Mouse (Mus musculus): ENCODE results near the gene Nfia. TPM values are rescaled to one million over a fixed set of nuclear protein-coding genes. Genes with fewer than 3 reads are reported as not detected.

Gene Nfia
- polyA plus RNA-seq, 1 experiment from 2014 or later: 42.1 TPM

DNA sequence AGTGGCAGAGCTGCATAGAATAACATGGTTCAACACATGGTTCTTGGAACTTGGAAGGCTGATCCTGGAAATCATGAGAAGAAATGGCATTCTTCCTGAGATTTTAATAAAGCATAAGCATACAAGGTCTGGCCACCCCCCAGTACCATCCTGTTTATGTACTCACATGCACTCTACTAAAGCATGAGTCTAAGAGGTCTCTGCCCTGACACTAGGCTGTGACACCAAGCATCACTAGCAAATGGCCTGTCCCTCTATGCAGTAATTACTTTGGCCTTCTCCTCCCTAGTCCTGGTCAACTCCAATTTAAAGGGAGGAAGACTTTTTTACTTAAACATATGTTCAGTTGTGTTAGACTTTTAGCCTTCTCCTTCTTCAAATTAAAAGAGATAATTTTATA, 285.6 kb downstream of the Nfia start:
- Histone ChIP-seq H3K4me1 (replicated peaks; ENCODE audit: control insufficient read depth, insufficient read depth, low read length) (peaks cover 5% of the 10 kb centered on the region; the same call in 1 of the 2 replicates), H3K9ac (ENCODE audit: low read length) (no peak overlapping the region), H3K9me3 (ENCODE audit: control insufficient read depth, low read length) (no peaks in the 10 kb centered on the region), H3K4me2 (ENCODE audit: low read length) (no peak overlapping the region), H3K4me3 (ENCODE audit: low read depth, low read length) (no peak overlapping the region), H3K27me3 (replicated peaks; ENCODE audit: control insufficient read depth, insufficient read depth, low read length) (no peaks in the 10 kb centered on the region), H3K36me3 (ENCODE audit: control insufficient read depth, insufficient read depth, low read length) (no peaks in the 10 kb centered on the region; the same call in 1 of the 2 replicates), H3K27ac (ENCODE audit: low read depth) (no peak overlapping the region)
- ATAC-seq (replicated peaks; ENCODE audit: low FRiP score, low TSS enrichment, low read depth): no peak
- no peak for DNase-seq (ENCODE audit: low spot score)

DNA sequence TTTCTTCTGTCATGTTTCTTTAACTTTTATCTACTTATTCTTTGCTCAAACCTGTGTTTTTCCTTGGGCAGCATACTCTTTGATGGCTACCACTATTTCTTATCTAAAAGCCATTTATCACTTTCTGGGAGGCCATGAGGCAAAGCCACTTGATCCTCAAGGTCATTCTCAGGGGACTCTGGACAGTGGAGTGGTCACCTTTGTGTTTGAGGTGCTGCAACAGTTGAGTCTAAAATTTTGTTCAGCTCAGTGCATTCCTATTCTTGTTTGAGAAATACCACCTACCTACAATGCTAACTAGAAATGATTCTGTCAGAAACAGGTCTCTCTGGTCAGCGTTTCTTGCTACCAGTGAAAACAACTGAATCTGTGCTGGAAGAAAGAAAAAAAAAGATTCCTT, 288.1 kb downstream of the Nfia start:
- 3% methylated on average over 1 of the region's 1 CpGs for WGBS
- peaks cover 8% of the 10 kb centered on the region; the same call in 1 of the 2 replicates for H3K4me1 ChIP-seq (replicated peaks; ENCODE audit: control insufficient read depth, insufficient read depth, low read length)
- no peak overlapping the region for H3K27ac ChIP-seq (ENCODE audit: low read depth)
- no peak overlapping the region for H3K4me3 ChIP-seq (ENCODE audit: low read depth, low read length)
- H3K9me3 ChIP-seq (ENCODE audit: control insufficient read depth, low read length): no peaks in the 10 kb centered on the region
- no peak overlapping the region for H3K4me2 ChIP-seq (ENCODE audit: low read length)
- DNase-seq (ENCODE audit: low spot score) (no peak), ATAC-seq (replicated peaks; ENCODE audit: low FRiP score, low TSS enrichment, low read depth) (no peak)
- no peak overlapping the region for H3K9ac ChIP-seq (ENCODE audit: low read length)
- no peaks in the 10 kb centered on the region for H3K27me3 ChIP-seq (replicated peaks; ENCODE audit: control insufficient read depth, insufficient read depth, low read length)
- peaks cover 5% of the 10 kb centered on the region; the same call in 1 of the 2 replicates for H3K36me3 ChIP-seq (ENCODE audit: control insufficient read depth, insufficient read depth, low read length)

DNA sequence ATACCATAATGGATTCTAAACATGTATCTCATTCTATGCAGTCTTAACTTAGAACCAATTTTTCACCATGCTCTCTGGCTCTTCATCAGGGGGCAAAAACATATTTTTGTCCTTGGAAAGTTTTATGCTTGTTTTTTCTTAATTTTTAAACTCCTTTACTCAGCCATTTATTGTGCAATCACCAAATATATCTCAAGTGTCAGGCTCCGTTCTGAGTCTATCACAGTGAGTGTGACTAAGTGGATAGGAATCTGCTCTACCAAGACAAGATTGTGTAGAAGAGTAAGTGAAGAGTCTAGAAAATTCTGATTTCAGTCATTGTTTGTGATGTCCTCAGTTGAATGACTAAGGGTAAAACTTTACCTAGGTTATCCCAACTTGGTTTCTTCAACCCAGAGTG, 288.6 kb downstream of the Nfia start:
- H3K4me2 ChIP-seq (ENCODE audit: low read length): no peak overlapping the region
- ATAC-seq (replicated peaks; ENCODE audit: low FRiP score, low TSS enrichment, low read depth) (no peak), DNase-seq (ENCODE audit: low spot score) (no peak)

DNA sequence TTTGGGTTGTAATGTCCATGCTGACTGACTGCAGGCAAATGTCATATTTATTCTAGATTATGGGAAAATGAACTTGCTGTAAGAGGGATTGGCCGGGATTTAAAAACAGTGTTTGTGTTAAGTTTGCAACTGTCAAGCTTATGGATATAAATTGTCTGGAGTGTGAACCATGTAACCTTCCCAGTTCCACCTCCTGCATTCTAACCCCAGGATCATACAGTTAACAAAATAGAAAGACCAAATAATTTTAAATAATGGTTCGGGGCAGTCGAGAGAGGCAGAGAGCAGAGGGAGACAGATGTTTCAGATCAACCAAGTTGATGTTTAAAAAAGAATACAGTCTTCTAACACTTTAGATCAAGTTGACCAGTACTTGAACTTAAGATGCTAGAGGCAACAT, 290.7 kb downstream of the Nfia start:
- no peaks in the 10 kb centered on the region for H3K9me3 ChIP-seq (ENCODE audit: control insufficient read depth, low read length)
- no peak for ATAC-seq (replicated peaks; ENCODE audit: low FRiP score, low TSS enrichment, low read depth)

More for the DNA sequence above, 288.6 kb downstream of the Nfia start:
- Histone ChIP-seq H3K4me1 (replicated peaks; ENCODE audit: control insufficient read depth, insufficient read depth, low read length) (peaks cover 8% of the 10 kb centered on the region; the same call in 1 of the 2 replicates), H3K27ac (ENCODE audit: low read depth) (no peak overlapping the region), H3K4me3 (ENCODE audit: low read depth, low read length) (no peak overlapping the region), H3K36me3 (ENCODE audit: control insufficient read depth, insufficient read depth, low read length) (peaks cover 10% of the 10 kb centered on the region; the same call in 1 of the 2 replicates), H3K9me3 (ENCODE audit: control insufficient read depth, low read length) (no peaks in the 10 kb centered on the region), H3K9ac (ENCODE audit: low read length) (no peak overlapping the region), H3K27me3 (replicated peaks; ENCODE audit: control insufficient read depth, insufficient read depth, low read length) (no peaks in the 10 kb centered on the region)
- WGBS: 37% methylated on average over 1 of the region's 1 CpGs

DNA sequence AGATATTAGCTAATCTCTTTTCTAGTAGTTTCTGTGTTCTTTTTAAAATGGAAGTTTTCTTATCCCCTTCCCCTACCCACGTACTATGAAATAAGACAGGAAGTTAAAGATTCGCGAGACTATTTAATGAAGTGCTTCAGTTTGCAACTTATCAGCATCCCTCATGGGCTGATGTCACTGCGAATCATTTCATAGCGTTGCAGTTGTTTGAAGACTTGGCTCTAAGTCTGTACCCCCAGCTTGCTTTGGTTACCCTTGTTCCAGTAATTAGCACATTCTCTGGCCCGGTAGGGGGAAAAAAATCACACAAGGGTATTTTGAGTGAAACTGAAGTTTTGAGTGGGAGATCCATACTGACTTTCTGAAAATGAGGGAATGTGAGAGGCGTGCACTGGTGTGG, 303.6 kb downstream of the Nfia start:
- Histone ChIP-seq H3K27ac (ENCODE audit: low read depth) (no peak overlapping the region), H3K27me3 (replicated peaks; ENCODE audit: control insufficient read depth, insufficient read depth, low read length) (no peaks in the 10 kb centered on the region), H3K4me3 (ENCODE audit: low read depth, low read length) (no peak overlapping the region), H3K9ac (ENCODE audit: low read length) (no peak overlapping the region), H3K9me3 (ENCODE audit: control insufficient read depth, low read length) (no peaks in the 10 kb centered on the region), H3K36me3 (ENCODE audit: control insufficient read depth, insufficient read depth, low read length) (peaks cover 10% of the 10 kb centered on the region), H3K4me1 (replicated peaks; ENCODE audit: control insufficient read depth, insufficient read depth, low read length) (no peaks in the 10 kb centered on the region), H3K4me2 (ENCODE audit: low read length) (no peak overlapping the region)
- DNase-seq (ENCODE audit: low spot score) (no peak), ATAC-seq (replicated peaks; ENCODE audit: low FRiP score, low TSS enrichment, low read depth) (no peak)
- WGBS: 81% methylated on average over 7 of the region's 7 CpGs

More for the DNA sequence above, 290.7 kb downstream of the Nfia start:
- WGBS: 29% methylated on average over 3 of the region's 3 CpGs
- Histone ChIP-seq H3K27me3 (replicated peaks; ENCODE audit: control insufficient read depth, insufficient read depth, low read length) (no peaks in the 10 kb centered on the region), H3K9ac (ENCODE audit: low read length) (no peak overlapping the region), H3K4me1 (replicated peaks; ENCODE audit: control insufficient read depth, insufficient read depth, low read length) (peaks cover 8% of the 10 kb centered on the region; the same call in 1 of the 2 replicates), H3K4me2 (ENCODE audit: low read length) (no peak overlapping the region), H3K36me3 (ENCODE audit: control insufficient read depth, insufficient read depth, low read length) (peaks cover 26% of the 10 kb centered on the region; the same call in 1 of the 2 replicates), H3K27ac (ENCODE audit: low read depth) (no peak overlapping the region), H3K4me3 (ENCODE audit: low read depth, low read length) (no peak overlapping the region)
- no peak for DNase-seq (ENCODE audit: low spot score)

DNA sequence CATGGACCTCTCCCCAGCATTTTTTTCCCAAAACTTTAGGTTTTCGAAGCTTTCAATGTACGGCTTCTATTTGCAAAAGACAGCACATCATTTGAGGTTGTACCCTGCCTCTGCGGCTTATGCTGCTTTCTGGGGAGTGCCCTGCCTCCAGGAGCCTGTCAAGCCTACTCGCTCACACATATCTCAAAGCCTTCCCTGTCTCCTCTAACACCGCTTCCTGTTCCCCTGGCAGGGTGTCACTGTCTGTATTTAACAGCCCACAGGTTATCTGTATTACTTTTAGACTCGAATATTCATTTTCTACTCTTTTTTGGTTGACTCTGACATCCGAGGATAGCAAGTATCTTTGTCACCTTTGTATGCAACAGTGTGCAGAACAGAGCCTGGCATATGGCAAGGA, 304.1 kb downstream of the Nfia start:
- Histone ChIP-seq H3K4me3 (ENCODE audit: low read depth, low read length) (no peak overlapping the region), H3K4me2 (ENCODE audit: low read length) (no peak overlapping the region), H3K27ac (ENCODE audit: low read depth) (no peak overlapping the region), H3K27me3 (replicated peaks; ENCODE audit: control insufficient read depth, insufficient read depth, low read length) (no peaks in the 10 kb centered on the region), H3K4me1 (replicated peaks; ENCODE audit: control insufficient read depth, insufficient read depth, low read length) (no peaks in the 10 kb centered on the region), H3K9me3 (ENCODE audit: control insufficient read depth, low read length) (no peaks in the 10 kb centered on the region), H3K36me3 (ENCODE audit: control insufficient read depth, insufficient read depth, low read length) (peaks cover 10% of the 10 kb centered on the region), H3K9ac (ENCODE audit: low read length) (no peak overlapping the region)
- 74% methylated on average over 7 of the region's 7 CpGs for WGBS
- no peak for DNase-seq (ENCODE audit: low spot score)
- no peak for ATAC-seq (replicated peaks; ENCODE audit: low FRiP score, low TSS enrichment, low read depth)

DNA sequence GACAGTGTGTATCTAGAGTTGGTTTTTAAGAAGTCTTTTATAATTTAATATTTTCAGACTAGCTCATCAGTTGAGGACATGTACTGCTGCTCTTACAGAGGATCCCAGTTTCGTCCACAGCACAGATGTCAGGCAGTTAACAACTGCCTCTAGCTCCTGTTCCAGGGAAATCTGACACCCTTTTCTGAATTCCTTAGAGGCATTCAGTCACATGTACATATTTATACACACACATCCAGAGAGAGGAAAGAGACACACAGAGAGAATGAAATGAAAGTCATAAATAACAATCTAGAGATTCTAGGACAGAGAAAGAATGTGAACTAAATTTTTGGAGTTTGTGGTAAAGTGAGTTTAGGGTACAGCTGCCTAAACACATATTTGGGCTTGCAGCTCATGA, 308.1 kb downstream of the Nfia start:
- Histone ChIP-seq H3K9me3 (ENCODE audit: control insufficient read depth, low read length) (no peaks in the 10 kb centered on the region), H3K27me3 (replicated peaks; ENCODE audit: control insufficient read depth, insufficient read depth, low read length) (no peaks in the 10 kb centered on the region), H3K4me2 (ENCODE audit: low read length) (no peak overlapping the region), H3K9ac (ENCODE audit: low read length) (no peak overlapping the region), H3K4me3 (ENCODE audit: low read depth, low read length) (no peak overlapping the region), H3K36me3 (ENCODE audit: control insufficient read depth, insufficient read depth, low read length) (peaks cover 15% of the 10 kb centered on the region; the same call in 1 of the 2 replicates), H3K4me1 (replicated peaks; ENCODE audit: control insufficient read depth, insufficient read depth, low read length) (no peaks in the 10 kb centered on the region), H3K27ac (ENCODE audit: low read depth) (no peak overlapping the region)
- 27% methylated on average over 1 of the region's 1 CpGs for WGBS
- DNase-seq (ENCODE audit: low spot score) (no peak), ATAC-seq (replicated peaks; ENCODE audit: low FRiP score, low TSS enrichment, low read depth) (no peak)

DNA sequence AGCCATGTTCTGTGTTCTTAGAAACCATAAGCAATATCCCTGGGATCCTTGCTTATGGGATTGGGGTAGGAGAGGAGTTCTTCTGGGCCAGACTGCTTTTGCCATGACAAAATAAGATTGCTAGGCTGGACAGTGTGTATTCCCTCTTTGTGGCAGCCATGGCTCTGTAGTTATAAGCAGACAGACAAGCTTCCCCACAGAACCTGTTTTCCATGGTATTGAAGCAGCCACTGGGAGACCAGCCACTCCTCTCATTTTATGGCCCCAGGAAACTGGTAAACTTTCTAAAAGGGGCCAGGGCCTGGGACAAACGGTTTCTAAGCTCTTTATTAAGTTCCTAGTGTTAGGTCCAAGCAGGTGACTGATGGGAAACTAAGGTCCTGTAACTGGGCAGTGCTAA, 309.4 kb downstream of the Nfia start:
- Histone ChIP-seq H3K27me3 (replicated peaks; ENCODE audit: control insufficient read depth, insufficient read depth, low read length) (no peaks in the 10 kb centered on the region), H3K27ac (ENCODE audit: low read depth) (no peak overlapping the region), H3K9me3 (ENCODE audit: control insufficient read depth, low read length) (no peaks in the 10 kb centered on the region), H3K4me1 (replicated peaks; ENCODE audit: control insufficient read depth, insufficient read depth, low read length) (no peaks in the 10 kb centered on the region), H3K9ac (ENCODE audit: low read length) (no peak overlapping the region), H3K36me3 (ENCODE audit: control insufficient read depth, insufficient read depth, low read length) (peaks cover 24% of the 10 kb centered on the region; the same call in 1 of the 2 replicates), H3K4me2 (ENCODE audit: low read length) (no peak overlapping the region), H3K4me3 (ENCODE audit: low read depth, low read length) (no peak overlapping the region)
- DNase-seq (ENCODE audit: low spot score) (no peak), ATAC-seq (replicated peaks; ENCODE audit: low FRiP score, low TSS enrichment, low read depth) (0 out of 2 replicates have a peak, but pooled peaks have one; percentile 23)
- 41% methylated on average over 1 of the region's 1 CpGs for WGBS

DNA sequence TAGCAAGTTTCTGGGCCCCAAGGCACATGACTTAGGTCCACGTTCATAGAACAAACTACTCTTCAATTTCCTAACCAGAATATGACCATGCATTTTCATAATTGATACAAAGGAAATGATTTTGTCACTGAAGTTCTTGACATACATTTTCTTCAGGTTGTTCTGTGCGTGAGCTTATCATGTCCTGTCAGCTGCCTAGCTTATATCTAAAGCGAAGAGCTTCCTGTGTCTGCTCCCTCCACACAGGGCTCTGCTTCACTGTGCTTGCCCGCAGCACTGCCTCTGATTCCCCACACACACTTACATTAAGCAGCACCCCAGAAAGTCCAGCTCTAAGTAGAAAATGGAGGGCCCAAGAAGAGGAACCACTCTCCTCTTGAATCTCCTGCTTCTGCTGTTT, 310.0 kb downstream of the Nfia start:
- H3K27me3 ChIP-seq (replicated peaks; ENCODE audit: control insufficient read depth, insufficient read depth, low read length): no peaks in the 10 kb centered on the region
- no peaks in the 10 kb centered on the region for H3K4me1 ChIP-seq (replicated peaks; ENCODE audit: control insufficient read depth, insufficient read depth, low read length)
- no peak for ATAC-seq (replicated peaks; ENCODE audit: low FRiP score, low TSS enrichment, low read depth)
- no peak for DNase-seq (ENCODE audit: low spot score)
- no peak overlapping the region for H3K9ac ChIP-seq (ENCODE audit: low read length)
- H3K4me3 ChIP-seq (ENCODE audit: low read depth, low read length): no peak overlapping the region
- H3K36me3 ChIP-seq (ENCODE audit: control insufficient read depth, insufficient read depth, low read length): peaks cover 24% of the 10 kb centered on the region; the same call in 1 of the 2 replicates
- no peak overlapping the region for H3K4me2 ChIP-seq (ENCODE audit: low read length)
- H3K9me3 ChIP-seq (ENCODE audit: control insufficient read depth, low read length): no peaks in the 10 kb centered on the region
- no peak overlapping the region for H3K27ac ChIP-seq (ENCODE audit: low read depth)
- 75% methylated on average over 4 of the region's 4 CpGs for WGBS
